Mouse (Mus musculus): ENCODE measurements around the gene Irf5. TPM values are rescaled to one million over a fixed set of nuclear protein-coding genes. Genes with fewer than 3 reads are reported as not detected.

Gene Irf5
- polyA plus RNA-seq, 1 experiment: 18.5 TPM

- no peak for DNase-seq (ENCODE audit: low read depth, low spot score)
- WGBS: 92% methylated on average over 3 of the region's 3 CpGs
Observed at GRCm38 (mm10) chr6:29581202-29581601, 54.8 kb downstream of the Irf5 start.

Other genes starting within 250 kb of the Irf5 start
- 0.38 and 0.81 TPM in 2 replicates for gene Fam71f2, start 247.0 kb upstream of the Irf5 start, polyA plus RNA-seq (2012; rRNA removed)
- not detected in 2 replicates for gene Fam71f1, start 207.5 kb upstream of the Irf5 start, polyA plus RNA-seq (2012; rRNA removed)
- 52.4 and 59.8 TPM in 2 replicates for gene Calu, start 178.6 kb upstream of the Irf5 start, polyA plus RNA-seq (2012; rRNA removed)
- 0.15 and 0.22 TPM in 2 replicates for gene Opn1sw, start 138.2 kb upstream of the Irf5 start, polyA plus RNA-seq (2012; rRNA removed)
- gene Ccdc136, start 130.3 kb upstream of the Irf5 start, polyA plus RNA-seq (2012; rRNA removed): 1.7 and 2.0 TPM in 2 replicates
- 7.9 and 11.4 TPM in 2 replicates for gene Flnc, start 93.4 kb upstream of the Irf5 start, polyA plus RNA-seq (2012; rRNA removed)
- gene Atp6v1f, start 58.9 kb upstream of the Irf5 start, polyA plus RNA-seq (2012; rRNA removed): 288 and 318 TPM in 2 replicates
- not detected in 2 replicates for gene Atp6v1fnb, start 55.2 kb upstream of the Irf5 start, polyA plus RNA-seq (2012; rRNA removed)
- 3.2 and 3.8 TPM in 2 replicates for gene Kcp, start 18.7 kb upstream of the Irf5 start, polyA plus RNA-seq (2012; rRNA removed)
- gene Tnpo3, start 83.3 kb downstream of the Irf5 start, polyA plus RNA-seq (2012; rRNA removed): 30.7 and 36.4 TPM in 2 replicates
- 2.5 and 2.8 TPM in 2 replicates for gene Tspan33, start 167.6 kb downstream of the Irf5 start, polyA plus RNA-seq (2012; rRNA removed)
- gene Smo, start 208.9 kb downstream of the Irf5 start, polyA plus RNA-seq (2012; rRNA removed): 10.8 and 14.9 TPM in 2 replicates
- gene Ahcyl2, start 241.4 kb downstream of the Irf5 start, polyA plus RNA-seq (2012; rRNA removed): 74.3 and 187 TPM in 2 replicates

Data from large intestine, adult 2 months (tissue).